Mouse (Mus musculus) liver (tissue): ENCODE results near the gene Slc2a9.

Experiments
- DNase-seq: peaks from one replicate; pipeline ENCODE4 v3.0.0-alpha.2; 2020; ENCODE audit warnings: mixed read lengths

The Slc2a9 gene

DNA sequence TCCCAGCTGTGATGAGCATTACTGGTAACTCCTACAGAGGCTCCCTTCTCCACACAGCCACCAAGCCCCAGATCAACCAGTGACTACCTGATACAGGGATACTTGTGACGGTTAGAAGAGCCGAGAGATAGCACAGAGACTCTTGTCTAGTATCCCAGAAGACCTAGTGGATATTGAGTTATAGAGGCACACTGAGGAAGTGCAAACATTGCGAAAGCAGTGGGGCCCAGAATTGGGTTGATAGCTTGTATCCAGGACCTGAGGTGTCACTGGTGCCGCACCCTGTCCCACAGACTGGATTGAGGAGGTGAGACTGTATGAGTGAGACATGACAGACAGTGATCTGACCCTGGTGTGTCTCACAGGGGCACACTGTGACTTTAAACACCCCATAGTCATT, at the start of gene Slc2a9:
Gene Slc2a9, minus strand, starts transcription at position 152 of the 400 bp plus-strand sequence.
- peak; percentile 40 for DNase-seq

DNA sequence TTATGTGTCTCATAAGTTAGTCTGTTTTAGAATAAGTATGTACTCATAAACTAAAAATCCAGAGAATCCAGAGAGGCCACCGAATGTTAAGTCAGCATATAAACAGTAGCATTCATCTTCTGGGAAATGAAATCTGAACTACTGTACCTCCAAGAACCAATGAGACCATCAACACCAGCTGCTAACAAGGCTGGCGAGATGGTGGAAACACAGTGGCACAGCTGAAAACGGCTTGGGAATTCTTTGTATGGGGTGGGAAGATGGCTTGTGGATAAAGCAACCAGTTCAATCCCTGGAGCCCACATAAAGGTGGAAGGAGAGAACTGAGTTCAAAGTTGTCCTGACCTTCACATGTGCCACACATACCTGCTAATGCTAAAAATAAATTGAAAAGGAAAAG, 49.7 kb upstream of the Slc2a9 start:
- no peak for DNase-seq

DNA sequence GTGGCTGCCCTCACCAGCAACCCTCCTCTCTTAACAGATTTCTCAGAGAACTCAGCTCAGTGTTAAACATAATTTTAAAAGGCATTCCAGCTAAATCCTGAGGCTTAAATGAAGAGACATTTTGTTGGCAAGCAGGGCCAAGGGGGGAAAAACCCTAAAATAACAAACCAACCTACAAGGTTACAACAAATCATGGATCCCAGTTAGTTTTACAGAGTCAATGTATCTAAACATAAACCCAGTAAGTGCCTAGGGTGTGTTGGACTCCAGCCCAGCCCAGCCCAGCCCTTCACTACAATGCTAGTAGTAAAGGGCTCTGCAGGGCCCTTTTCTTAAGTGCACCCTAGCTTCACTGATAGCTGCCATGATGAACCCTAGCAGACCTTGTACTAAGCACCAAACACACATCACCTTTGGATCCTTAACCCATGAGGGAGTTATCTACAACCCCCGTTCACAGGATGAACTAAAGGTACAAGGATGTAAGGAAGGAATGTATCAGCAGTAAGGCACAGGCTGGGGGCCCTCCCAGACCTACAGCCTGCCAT, 47.4 kb upstream of the Slc2a9 start:
- no peak for DNase-seq

DNA sequence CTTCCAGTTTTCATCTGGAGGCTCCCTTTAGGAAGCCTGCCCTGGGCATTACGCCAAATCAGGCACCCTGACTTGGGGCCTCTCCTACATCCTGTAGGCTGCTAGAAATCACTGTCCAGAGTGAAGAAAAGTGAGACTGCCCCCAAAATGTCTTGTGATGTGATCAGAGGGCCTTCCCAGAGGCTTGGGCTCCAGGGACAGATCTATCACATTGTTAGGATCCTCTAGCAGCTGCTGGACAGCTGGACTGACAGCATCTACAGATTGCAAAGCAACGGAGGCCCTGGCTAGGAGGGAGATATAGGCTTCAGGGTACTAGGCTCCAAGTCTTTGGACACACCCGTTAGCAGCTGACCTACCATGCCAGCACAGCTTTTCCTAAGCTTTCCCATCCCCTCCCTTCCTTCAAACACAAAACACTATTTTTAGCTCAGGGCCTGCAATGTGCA, 46.5 kb upstream of the Slc2a9 start:
- peak; percentile 37 for DNase-seq

DNA sequence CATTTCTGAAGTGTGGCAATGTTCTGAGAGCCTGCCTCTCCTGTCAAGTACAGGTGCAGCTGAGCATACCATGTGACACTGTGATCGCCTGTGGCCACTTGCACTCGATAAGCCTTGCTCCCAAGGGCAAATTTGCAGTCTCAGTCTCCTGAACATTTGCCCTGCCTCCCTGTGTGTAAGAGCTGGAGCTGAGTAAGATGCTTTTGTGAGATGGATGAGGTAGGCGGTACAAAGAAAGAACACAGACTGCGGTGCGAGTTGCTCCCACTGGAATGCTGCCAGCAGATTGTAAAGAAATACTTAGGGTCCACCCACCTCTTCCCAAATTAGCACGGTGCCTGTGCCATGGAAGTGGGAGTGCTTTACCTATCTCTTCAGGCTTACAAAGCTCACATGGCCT, 44.4 kb upstream of the Slc2a9 start:
- DNase-seq: no peak

DNA sequence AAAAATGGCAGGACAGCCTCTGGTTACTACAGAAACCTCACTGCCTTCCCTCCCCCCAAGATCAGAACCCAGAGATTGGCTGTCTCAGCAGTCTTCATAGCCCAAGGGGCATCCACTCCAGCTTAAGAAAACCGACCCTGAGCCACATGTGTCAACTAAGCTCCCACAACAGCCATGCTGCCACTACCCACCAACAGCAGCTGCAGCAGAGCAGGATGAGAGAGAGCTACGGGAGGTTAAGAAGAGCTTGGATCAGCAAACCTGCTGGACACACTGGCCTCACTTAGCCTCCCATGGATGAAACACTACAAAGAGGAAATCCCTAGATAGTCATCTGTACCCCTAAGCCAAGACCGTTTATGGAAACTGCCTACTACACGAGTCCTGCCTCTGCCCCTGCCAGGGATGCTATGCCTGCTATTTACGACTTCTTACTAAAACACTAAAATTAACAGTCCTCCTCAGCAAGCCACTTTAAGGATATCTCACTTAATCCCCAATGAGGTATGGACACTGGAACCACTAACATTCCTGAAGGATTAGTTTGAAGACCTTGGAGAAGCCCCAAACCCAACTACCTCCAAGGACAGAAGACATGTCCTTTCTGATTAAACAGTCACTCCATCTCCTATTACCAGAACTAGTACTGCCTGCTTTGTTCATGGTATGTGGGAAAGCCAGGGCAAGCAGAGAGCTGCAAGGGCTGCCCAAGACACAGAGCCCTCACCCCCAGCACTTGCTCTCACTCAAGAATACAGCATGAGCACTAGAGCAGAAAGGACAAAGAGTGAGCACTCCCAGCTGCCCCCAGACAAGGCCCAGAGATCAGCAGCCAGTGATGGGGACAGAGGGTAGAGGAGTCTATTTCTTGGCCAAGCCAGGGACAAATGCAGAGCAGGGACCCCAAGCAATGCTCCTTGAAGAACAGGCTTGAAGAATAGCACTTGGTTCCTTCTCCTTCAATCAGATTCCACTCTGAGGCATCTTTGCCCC, 41.8 kb upstream of the Slc2a9 start:
- DNase-seq: no peak

DNA sequence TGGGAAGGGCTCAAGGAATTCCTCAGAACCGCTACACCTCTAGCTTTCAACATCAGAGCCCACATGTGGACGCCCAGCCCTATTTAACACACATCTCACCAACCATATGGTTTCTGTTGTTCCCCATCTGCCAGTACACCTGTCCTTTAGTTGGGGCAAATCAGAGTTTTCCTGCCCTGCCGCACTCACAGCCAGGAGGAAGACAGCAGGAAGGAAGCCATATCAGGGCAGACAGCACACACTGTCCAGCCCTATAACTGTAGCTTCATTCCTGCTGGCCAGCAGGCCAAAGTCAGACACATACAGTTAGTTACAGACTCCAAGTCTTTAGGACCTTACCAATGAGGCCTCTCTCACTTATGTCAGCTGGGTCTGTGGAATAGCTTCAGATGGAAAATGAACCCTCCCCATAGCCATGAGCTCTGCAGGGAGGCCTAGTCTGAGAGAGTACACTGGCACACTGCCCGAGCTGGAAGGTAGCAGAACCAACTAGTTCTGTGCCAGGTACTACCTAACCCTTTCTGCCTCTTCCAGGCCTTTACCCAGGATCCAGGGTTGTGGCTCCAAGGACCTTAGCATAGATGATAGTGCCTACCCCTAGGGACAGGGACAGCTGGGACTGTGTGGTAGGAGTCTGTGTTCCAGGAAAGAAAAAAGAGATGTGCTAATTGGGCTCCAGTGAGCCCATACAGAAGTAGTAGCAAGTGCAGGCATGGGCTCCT, 40.7 kb upstream of the Slc2a9 start:
- DNase-seq: no peak

DNA sequence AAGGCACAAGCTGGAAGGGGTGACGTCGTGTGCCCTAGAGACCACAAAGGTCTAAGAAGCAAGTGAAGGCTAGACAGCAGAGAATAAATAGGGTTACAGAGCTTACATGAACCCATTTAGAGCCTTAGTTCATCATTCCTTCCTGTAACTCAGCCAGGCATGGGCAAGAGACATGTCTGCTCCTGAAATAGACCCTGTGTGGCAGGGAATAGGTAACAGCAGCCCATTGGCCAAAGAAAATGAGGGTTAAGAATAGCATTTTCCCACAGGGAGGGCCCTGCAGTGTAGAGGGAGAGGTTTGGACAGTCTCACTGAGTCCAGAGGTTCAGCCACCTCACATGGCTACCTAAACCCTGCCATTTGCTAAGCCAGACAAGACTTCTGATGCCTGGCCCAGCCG, 38.8 kb upstream of the Slc2a9 start:
- no peak for DNase-seq

DNA sequence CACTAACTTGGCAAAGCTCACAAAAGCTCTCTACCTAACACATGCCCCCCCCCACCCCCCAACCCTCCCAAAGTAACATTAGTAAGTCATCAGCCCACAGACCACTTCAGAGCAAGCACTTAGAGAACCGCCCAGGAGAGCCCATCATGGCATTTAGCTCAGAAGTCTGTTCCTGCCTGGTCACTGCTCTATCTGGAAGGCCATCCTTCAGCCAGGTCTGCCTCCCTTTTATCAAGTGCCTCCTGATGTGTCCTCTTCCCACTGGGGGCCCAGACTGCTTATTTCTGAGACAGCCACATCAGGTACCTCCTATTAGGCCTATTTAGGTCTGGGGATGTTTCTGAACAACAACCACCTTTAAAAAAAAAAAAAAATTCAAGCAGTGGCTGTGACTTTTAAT, 38.0 kb upstream of the Slc2a9 start:
- no peak for DNase-seq

DNA sequence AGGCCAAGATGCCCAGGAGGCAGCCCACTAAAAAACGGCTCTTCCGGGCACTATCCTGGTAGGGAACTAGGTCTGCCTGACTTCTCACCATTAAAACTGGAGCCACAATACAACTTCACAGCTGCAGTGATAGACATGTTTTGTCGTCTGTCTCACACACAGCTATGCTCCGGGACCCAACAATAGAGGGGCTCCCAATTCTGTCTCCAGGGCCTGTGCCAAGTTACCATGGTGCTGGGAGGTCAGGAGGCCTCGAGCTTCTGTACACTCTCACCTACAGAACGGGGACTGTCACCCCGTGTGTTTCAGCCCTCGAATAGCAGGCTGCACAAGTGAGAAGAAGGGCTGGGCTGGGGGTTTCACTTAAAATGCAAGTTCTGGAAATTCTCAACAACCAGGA, 35.6 kb upstream of the Slc2a9 start:
- no peak for DNase-seq

DNA sequence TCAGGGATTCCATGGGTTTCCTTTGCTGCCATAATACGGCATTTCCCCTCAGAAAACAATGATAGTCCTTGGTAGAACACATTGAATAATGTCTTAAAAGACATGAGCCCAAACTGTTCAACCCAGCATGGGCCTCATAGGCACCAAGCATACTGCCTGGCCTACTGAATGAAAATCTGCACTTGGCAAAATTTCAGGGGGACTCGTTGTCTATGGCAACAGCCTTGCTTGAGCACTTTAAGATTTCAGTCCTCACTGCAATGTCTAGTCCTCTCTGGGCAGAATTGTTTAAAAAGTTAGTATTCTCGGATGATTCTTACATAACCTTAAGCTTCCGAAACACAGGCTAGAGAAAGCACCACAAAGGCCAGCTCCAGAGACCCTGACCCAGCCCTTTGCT, 34.9 kb upstream of the Slc2a9 start:
- DNase-seq: no peak

DNA sequence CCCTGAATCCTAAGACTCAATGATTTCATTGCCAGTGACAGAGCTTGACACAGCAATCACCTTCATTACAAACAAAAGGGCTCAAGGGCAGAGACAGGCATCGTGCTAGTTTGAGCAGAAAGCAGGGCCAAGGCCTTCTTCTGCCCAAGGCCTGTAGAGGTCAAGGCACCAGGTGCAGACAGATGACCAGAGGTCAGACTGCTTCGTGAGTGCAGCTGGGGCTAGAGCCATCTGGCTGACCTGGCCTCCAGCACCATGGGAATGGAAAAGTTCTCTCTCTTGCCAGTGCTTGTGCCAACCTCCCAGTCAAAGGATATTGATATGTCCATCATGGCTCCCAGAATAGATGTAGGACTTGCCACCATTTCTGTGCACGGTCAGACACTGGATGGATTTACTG, 33.9 kb upstream of the Slc2a9 start:
- no peak for DNase-seq

DNA sequence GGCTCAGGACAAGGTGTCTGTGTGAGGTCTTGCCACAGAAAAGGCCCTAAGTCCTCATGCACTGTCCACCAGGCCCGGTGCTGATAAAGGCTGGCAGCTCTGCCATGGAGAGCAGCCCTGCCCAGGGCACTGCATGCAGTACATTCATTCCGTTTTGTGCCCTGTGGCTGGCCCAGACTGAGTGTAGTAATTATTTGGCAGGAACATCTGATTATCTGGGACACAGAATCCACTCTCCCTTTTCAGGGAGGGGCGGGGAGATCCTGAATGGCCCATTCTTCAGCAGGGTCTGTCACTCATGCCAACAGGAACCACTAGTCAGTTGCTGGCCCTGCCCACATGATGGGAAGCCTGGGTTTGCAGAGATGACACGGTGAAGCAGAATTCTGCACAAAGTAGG, 29.1 kb upstream of the Slc2a9 start:
- no peak for DNase-seq

DNA sequence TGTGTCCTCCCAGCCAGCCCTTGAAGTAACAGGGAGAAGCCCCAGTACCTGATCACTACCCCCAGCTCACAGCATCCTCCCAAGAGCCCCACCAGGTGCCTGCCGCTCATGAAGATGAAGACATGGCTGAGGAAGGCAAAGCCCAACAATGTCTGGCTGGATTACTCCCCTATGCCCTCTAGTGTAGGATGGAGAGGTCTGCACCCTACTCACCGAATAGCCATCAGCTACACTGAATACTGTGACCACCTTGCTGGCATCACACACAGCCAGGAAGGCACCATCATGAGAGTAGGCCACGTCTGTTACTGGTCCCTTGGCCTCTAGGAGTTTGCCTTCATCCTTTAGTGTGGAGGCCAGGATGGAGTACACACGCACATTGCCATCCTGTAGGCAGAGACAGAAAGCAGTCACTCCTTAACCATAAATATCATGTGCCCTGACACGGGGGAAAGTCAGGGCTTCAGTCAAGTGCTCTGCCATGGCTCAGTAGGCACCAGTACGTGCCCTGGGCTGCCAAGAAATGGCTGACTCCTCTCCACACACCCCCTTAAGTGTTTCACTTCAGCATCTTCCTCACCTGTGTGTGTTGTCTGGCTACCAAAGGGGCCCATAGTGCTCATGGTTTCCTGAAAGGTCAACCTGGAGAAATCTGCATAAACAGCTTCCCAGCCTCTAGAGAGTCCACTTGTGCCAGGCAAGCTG, 26.9 kb upstream of the Slc2a9 start:
- DNase-seq: peak; percentile 23

DNA sequence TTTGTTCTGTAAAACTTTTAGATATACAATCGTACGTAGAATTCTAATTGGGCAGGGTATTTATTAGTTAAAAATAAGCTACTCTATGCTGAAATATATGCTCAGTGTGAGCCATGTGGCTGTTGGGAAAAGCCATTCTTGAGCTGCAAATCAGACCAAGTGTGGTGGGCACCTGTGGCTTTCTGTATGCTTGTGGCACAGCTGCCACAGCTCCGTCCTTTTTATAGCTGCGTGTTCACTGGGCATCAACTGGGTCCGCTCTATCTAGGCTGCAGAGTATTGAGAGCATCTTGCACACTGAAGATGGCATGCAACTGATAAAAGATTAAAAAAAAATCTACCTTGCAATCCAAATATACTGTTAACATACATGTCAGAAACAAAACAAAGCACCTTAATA, 20.0 kb upstream of the Slc2a9 start:
- no peak for DNase-seq

DNA sequence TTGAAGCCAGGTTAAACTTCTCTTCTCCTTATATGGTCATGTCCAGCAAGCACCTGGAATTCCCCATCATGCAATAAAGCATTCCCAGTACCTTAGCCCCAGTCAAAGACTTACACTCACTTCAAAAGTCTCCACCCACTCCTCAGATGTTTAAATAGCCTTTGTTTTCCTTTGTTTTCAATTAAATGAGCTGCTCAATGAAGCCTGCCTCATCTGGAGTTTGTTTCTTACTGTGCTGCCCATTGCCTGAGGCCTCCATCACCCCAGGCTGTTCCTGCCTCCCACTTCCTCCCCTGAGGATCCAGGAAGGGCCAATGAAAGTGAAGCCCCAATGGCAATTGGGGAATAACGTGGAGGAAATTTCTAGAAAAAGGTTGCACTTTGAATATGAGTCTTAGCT, 17.9 kb upstream of the Slc2a9 start:
- no peak for DNase-seq

DNA sequence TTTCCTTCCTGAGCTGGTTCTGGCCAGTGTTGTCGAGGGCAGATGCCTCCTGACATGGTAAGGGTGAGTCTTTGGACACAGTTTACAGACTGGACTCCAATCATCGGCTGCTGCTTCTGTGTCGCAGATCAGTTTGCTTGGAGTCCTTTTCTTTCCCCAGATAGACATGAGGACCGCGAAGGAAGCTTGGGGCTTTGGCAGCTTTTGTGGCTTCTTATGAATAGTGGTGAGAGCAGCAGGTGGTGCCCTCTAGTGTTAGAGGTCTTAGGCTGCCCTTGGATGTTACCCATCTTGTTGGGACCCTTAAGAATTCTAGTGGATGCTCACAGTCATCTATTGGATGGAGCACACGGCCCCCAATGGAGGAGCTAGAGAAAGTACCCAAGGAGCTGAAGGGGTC, 13.3 kb upstream of the Slc2a9 start:
- peak; percentile 55 for DNase-seq

DNA sequence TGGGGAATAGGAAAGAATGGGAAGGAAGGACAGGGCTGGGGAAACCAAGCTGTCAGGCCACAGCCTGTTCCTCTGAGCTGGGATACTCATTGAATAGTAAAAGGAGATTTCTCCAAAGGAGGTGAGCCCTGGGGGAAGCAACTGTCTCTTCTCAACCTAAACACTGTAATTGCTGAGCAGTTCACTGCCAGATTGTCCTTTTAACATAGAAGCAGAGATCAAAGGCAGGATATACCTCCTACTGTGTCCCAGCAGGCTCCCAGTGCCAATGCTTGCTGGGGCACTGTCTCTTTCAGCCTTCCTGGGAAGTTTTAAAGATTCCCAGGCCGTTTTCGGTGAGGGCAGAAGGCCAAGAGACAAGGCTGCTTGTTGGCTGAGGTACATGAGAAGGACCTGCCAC, 10.0 kb upstream of the Slc2a9 start:
- DNase-seq: no peak

DNA sequence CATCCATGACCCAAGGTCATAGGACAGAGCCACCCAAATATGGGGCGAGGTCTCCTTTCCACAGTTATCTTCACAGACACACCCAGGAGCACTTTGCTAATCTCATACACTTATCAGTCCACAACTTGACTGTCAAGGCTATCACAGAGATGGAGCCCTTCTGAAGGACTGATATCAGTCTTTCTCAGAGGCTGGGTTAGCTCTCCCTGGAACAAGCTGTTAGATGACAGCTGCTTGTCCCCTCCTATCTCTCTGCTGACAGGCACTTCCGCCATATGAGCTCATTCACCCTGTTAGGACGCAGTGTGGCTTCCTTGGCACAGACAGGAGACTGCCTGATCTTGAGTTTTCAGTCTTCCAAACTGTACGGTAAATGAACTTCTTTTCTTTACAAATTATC, 6.6 kb upstream of the Slc2a9 start:
- DNase-seq: peak; percentile 80

DNA sequence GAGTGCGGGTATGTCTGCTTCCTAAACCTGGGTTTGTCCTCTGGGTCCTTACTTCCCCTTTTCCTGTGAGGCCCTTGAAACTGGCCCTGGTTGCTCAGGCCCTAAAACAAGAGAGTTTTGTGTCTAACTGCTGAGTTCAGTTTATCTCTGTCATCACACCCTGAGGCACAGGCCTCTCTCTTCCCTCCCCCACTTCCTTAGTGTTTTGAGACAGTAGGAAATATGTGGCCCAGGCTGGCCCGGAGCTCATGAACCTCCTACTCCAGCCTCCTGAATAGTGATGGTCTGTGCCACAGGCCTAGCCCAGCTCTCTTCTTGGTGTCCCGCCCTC, 2.5 kb upstream of the Slc2a9 start:
- peak; percentile 61 for DNase-seq

DNA sequence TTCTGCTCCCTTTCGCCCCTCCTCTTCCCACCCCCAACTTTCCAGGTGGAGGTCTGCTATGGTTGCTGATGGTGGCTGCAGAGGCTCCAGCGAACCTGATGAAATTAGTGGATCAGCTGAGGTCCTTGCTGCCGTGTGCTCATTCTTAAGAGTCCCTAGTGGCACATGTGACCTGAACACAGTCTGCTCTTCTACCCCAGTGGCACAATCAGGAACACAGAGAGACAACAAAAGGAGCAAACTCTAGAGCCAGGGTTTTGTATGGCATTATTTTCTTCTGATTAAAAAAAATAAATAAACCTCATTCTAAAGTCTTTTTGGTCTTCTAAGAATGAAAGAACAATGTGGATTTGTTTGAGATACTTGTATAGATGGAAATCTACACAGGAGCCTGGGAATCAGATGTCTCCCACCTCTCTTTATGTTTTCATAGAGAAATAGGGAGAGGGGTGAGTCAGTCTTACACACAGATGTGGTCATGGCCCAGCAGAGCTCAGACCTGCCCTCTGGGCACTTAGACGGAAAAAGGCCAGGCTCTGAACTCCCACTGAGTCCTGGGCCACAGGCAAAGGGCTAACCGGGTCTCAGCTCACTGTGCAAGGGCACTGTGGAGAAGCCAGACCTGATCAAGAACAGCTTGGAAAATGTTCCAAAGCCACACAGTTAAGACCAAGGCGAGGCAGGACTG, 1.9 kb upstream of the Slc2a9 start:
- no peak for DNase-seq

DNA sequence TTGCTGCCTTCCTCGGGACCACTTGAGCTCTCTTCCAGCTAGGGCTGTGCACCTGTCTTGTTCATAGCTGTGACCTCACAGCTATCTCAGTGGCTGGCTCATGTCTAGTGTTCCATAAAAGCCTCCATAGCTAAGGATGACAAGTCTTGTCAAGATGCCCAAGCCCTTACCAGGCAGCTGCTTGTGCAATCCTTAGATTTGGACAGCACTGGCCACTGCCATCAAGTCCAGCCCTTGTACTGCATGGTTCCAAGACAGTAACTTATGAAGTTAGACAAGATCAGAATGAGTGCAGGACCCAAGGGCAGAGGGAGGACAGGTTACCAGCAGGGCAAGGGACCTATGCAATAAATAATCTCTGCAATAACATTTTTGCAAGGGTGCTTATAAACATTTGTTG, 1.2 kb upstream of the Slc2a9 start:
- DNase-seq: no peak

DNA sequence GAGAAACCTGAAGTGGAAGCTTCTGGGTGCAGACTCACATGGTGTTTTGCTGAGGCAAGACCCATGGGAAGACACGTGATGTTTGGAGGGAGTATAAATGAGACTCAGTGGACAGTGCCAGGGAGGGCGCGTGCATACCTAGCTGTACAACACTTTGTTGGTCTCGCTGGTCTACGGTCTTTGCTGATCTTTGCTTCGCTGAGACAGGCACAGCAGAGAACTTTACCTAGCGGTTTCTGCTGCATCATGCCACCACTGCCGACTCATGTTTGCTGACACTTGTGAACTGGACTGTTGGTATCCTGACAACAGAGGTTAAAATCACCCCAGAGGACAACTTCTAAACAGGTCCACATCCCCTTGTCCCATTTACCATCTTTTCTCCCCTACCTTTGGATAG, 2.9 kb downstream of the Slc2a9 start:
- DNase-seq: peak; percentile 80
